Mouse (Mus musculus) thymus, postnatal 25 days (tissue): ENCODE measurements around the gene Yipf1.

Source experiments
- DNase-seq: peaks from one replicate; pipeline ENCODE4 v3.0.0; 2022

Yipf1 gene

DNA sequence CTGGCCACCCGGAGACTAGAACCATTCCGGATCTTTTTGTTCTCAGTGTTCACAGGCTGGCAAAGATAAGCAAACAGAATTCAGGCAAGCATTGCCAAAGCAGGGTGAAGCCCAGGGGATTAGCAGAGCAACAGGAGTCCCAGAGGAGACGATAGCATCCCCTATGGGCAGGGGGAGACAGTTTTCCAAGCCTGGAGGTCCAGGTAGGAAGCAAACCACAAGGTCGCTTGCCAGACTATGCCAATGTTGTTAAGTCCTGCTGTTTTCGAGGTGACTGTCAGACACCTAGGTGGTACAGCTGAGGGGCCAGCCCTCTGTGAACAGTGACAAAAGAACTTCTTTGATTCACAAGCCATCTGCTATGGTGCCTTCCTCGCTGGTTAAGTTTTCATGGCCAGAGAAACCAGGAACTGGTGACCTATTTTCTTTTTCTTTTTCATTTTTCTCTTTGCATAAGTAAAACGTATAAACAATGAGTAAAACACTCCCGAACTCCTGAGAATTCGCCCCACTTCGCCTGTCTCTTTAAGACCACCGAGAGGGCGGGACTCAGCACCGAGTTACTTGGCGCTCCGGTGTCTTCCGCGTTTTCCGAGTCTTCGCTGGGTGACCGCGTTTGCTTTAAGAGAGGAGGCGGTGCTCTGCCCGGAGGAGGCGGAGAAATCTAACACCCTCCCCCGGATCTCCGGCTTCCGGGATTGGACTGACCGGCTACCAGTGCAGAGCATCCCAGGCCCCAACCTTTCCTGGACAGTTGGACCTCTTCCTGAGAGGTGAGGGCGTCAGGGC is at the start of gene Yipf1:
Gene Yipf1 (plus strand): TSS at position 674 of the 789 bp plus-strand sequence.
- DNase-seq: peak; percentile 90

DNA sequence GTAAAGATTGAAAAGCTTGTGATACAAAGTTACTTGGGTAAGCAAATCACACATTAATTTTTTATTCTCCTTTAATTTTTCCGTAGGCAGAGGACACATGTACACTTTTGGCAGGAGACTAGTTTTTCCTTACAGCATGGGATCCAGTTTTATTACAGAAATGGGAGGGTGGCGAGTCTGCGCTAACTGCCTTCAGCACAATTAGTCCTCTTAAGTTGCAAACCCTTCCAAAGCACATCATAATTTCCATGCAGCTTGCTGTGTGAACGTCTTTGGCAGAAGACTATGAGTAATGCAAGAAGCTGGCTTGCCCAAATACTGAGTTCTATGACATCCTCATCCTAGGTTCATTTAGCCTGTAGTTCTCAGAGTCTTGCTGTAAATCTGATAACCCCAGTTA is 40.5 kb upstream of the Yipf1 start:
- DNase-seq: no peak

DNA sequence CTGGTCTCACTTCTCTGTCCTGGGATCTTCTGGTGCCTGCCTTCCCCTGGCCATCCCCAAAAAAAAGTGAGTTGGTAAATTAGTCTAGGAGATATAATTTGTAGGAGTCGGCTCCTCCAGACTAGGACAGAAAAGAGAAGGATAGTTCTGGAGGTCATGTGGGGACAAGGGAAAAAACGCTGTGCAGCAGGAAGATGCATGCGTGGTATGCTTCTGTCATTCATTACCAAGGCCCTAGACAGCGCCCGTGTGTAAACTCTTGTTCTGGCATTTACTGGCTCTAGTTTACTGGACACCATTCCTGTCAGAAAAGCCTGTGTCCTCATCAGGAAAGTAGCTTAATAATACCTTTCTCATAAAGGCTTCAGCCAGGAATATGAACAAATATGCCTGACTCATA is 39.7 kb upstream of the Yipf1 start:
- no peak for DNase-seq

DNA sequence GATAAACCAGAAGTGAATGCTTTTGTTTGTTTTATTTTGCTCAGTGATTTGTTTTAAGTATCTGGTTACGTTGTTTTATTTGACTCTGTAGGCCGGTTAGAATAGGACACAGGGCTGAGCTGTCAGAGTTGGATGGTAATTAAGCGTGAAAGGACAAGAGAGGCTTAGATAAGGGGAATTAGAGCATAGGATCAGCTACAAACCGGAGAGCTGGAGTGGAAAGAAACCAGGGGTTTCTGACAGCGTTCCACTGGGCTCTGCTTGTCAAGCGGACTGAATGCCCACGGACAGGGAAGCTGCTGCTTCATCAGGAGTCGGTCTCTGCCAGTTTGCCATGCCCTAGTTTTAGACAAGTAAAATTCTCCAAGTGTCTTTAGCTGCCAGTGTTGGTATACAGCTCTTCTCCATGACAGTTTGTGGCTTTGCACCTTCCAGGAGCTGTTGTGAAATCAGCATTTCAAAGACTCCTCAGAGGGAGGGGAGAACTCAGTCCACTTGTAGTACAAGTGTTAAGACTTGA is 35.9 kb upstream of the Yipf1 start:
- no peak for DNase-seq

DNA sequence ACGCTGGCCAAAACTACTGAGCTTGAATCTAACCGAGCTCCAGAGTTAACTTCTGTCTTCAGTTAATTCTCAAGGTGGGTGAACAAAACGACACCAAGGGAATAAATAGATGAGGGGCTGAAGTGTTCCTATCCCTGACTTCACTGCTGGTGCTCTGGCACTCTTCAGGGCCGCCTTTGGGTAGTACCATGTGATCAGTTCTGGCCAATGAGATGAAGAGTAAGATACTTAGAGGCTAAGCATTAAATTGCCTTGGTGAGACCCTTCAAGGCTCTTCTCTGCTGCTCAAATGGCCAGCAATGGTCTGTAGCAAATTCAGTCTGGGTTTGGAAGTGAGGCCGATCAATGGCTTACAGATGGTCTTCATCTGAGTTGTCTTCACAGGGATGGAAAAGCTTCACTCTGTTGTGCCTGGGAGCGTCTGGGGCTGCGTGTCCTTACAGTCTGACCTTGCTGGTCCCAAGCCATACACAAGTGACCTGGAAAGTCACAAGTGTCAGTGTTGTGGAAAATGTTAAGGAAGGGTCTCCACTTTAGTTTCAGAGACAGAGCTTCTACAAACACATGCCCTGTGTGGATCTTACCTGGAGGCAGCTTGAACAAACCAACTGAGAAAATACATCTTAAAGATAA is 33.2 kb upstream of the Yipf1 start:
- DNase-seq: no peak

DNA sequence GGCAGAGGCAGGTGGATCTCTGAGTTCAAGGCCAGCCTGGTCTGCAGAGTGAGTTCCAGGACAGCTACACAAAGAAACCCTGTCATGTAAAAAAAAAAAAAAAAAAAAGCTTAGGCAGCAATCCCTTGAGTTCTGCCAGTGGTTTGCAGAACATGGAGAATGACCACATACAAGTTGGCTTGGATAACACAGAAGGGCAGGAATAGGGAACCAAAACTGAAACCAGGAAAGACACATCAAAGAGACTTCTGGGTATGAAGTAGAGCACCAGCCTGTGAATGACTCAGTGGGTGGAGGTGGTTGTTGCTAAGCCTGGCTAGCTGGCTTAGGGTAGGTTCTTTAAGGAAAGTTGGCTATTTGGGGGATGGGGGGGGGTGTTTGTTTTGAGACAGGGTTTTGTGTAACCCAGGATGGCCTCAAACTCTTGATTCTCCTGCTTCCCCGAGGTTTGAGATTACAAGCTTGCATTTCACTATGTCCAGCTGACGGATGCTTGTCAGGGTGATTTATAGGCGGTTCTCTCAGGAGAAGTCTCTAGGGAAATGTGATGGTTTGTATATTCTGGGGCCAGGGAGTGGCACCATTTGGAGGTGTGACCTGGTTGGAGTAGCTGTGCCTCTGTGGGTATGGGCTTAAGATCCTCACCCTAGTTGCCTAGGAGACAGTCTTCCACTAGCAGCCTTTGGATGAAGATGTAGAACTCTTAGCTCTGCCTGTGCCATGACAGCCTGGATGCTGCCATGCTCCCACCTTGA is 28.5 kb upstream of the Yipf1 start:
- DNase-seq: no peak

DNA sequence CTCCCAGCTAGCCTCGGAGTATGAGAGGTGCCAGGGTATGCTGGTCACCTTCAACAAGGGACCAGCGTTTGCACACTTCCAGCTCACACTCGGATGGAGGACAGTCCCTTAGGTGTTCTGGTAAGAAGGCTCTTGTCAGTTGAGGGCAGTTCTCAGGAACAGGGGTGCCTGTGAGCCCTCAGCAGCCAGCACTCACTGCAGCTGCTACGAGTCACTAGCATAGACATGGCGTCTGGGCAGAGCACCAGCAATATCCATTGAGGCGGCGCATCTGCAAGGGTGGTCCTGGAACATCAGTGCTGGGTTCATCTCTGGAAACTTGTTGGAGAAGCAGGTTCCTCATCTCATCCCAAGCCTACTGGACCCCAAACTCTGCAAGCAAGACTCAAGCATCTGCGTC is 27.8 kb upstream of the Yipf1 start:
- DNase-seq: no peak

DNA sequence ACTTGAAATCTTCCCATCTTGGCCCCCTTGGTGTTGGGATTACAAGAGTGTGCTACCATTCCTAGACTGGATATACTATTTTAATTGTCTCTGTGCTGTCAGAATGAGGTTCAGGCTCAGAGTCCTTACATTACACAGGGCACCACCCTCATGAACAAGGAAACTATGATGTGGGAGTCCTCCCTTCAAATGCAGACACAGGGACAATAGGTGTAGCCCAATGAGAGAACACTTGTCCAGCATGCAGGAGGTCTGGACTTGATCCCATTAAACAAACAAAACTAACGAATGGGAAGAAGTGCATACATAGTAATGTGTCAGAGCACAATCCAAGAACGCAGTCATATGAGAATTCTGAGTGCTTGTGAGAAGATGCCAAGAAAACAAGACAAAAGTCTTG is 26.6 kb upstream of the Yipf1 start:
- no peak for DNase-seq

DNA sequence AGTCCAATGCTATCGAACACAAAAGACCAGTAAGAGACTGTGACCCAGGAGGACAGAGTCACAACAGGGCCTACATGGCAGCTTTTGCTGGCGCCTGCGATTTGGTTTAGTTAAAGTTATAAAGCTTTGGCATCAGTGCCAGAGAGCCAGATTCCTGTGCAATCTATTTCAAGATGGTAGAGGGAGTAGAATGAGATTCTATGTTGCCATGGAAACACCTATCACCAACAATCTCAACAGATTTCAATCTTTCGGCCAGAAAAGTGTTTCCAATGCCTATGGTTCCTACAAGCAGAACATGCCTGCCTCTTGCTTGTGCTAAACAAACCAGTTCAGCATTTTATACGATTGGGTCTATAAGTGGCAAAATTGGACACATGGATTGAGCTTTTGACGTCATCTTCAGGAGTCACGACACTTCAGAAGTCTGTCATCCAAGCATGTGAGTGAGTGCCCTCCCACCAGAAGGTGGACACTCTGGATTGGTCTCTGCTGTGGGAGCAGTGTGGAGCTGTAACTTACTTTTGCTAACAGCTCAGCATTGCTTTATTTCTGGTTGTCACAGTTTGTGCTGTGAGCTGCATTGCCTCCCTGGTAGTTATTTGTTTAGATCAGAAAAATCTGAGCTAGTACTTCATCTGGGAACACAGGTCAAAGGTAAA is 22.4 kb upstream of the Yipf1 start:
- no peak for DNase-seq

DNA sequence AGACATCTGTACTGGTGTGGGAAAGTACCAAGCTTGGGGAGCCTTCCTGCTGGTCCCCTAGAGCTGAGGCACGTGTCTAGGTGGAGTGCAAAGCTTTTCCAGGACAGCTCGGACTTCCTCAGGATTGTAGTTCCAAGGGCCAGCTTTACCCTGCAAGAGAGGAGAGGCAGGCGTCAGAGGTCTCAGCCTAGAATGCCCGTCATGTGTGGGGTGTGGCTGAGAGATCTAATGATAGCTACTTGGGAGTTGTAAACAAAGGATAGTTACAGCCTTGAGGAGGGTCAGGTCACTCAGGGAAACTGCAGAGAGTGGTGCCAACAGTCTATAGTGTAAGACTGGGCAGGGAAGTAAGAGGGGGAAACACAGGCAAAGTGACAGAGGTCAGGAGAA is 21.9 kb upstream of the Yipf1 start:
- DNase-seq: no peak

DNA sequence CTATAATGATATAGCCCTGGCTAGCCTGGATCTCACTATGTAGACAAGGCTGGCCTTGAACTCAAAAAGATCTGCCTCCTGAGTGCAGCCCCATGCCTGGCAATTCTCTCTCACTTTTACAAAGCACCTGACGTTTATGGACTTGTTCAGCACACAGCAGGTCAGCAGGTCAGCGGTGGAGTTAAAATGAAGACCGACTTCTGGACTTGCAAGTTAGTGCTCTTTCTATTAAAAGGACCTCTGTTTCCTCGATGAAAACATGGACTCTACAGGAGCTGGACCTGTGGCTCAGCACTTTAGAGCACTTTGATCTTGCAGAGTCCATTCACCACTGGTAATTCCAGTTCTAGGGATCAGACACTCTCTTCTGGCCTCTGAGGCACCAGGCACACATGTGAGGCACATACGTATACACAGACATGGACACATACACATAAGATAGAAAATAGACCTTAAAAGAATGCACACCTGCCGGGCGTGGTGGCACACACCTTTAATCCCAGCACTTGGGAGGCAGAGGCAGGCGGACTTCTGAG is 16.0 kb upstream of the Yipf1 start:
- DNase-seq: no peak

DNA sequence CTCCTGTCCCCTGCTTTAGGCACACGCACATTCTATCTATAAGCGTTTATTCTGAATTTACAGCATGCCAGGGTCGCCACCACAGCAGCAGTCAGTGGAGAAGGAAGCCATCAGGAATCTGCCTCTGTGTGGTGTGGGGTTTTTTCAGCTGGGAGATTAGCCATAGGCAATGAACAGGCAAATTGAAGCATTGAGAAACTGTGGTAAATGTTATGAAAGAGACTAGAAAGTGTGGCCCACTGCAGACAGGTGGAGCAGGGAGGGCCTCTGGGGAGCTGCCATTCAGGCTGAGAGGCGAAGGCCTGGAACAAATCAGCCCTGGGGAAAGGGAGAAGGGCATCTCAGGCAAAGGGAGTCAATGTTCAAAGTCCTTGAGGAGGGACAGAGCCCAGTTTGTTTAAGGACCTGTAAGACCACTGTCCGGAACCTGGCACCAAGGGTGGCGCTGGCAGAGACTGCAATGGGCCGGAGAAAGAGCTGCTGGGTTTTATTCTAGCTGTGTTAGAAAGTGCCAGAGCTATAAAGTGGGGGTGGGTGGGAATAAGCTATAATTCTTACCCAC is 14.3 kb upstream of the Yipf1 start:
- DNase-seq: no peak

DNA sequence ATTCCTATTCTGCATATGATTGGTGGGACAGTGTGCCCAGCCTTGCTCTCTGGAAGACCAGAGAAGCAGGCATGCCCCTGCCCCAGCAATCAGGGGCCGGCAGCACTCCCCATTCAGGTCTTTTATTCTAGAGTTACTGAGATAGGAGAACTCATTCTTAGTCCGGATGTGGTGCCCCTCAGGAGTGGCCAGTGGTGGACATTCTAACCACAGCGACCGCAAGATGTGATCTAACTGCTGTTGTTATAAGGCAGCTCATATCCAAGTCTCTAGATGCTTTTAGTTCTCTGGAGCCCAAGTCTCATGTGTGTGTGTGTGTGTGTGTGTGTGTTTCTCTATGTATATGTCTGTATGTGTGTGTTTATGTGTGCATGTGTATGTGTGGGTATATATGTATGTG is 13.8 kb upstream of the Yipf1 start:
- no peak for DNase-seq

DNA sequence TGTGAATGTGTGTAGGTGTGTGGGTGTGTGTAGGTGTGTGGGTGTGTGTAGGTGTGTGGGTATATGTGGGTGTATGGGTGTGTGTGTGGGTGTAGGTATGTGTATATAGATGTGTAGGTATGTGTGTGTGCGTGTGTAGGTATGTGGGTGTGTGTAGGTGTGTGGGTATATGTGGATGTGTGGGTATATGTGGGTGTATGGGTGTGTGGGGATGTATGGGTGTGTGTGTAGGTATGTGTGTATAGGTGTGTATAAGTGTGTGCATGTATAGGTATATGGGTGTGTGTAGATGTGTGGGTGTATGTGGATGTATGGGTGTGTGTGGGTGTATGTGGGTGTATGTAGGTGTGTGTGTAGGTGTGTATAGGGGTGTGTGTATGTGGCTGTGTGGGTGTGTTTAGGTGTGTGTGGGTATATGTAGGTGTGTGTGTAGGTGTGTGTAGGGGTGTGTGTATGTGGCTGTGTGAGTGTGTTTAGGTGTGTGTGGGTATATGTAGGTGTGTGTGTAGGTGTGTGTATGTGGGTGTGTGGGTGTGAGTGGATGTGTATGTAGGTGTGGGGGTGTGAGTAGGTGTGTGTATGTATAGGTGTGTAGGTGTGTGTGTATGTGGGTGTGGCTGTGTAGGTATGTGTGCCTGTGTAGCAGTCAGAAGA is 13.1 kb upstream of the Yipf1 start:
- DNase-seq: no peak

DNA sequence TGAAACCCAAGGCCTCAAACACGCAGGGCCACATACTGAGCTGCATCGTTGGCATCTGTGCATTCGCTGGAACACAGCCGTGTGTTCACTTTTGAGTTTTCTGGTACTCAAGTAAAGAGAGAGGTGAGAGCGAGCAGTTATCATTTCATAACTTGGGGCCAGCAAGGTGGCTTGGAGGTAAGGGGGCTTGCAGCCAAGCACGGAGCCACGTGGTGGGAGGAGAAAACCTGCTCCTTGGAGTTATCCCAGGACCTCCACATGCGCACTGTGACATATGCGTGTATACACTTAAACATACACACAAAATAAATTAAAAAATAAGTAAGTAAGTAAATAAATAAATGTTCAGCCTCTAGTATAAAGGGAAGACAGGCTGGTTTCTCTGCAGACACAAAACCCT is 11.9 kb upstream of the Yipf1 start:
- DNase-seq: no peak

DNA sequence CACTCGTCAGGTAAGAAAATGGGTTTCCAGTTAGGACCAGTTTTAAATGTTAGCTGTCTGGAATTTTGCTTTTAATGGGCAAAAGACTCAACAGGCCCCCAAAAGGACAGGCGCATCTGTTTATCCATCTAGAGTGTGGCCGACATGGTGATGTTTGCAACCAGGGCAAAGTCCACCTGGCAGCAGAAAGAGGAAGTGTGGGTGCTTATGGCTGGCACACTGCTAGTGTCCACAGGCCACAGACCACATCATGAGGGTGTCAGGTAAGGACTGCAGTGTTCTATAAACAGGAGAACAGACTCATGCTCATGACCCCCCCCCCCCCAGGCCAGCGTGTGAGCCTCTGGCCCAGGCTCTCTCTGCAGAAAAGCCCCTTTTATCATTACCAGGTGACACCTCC is 11.3 kb upstream of the Yipf1 start:
- DNase-seq: no peak

DNA sequence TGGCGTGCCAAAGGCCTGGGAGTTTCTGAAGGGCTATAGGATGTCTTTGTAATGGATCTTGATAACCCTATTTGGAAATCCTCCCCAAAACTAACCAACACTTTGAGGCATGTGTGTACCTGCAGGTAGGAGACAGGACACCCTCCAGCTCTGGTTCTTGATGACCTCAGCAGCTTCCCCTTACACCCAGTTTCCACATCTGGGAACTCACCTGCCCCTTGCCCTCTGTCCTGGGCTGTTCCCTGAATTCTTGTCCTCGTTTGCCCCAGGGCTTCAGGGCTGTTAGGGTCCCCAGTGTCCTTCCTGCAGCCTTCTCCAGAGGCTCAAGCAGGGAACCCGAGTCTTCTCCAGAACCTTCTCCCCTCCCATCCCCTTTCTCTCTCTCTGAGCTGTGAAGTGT is 10.6 kb upstream of the Yipf1 start:
- DNase-seq: no peak

DNA sequence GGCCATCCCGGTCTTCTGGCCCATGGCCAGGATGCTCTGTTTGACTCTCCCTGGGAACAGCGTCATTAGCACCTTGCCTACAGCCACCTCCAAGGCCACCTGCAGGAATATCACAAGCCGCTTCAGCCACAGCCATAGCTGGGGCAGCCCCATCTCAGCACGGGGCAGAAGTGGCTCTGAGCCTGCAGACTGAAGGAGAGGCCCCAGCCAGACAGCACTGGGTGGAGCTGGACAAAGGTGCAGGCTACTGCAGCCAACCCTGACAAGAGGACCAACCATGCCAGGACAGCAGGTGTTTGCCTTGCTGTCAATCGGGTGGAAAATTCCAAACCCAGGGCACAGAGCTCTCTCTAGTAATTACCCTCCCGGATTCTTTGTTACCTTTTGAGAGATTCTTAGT is 7.2 kb upstream of the Yipf1 start, which contains the start of gene Dio1:
Gene Dio1 (minus strand): TSS at position 204 of the 400 bp plus-strand sequence.
- DNase-seq: no peak

DNA sequence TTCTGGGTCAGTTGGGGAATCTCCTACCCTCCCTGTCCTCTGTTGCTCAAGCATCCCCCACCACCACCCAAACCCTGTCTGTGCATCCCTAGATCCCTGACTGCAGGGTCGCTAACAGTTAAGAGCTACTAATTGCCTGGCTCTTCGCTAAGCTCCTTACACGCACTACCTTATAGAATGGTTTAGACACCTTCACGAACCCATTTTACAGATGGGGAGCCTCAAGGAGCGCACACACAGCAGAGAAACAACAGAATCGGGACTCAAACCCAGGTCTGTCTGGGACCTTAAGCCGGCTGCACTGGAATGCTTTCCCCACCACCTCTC is 279 bp downstream of the Yipf1 start:
- peak; percentile 11 for DNase-seq

DNA sequence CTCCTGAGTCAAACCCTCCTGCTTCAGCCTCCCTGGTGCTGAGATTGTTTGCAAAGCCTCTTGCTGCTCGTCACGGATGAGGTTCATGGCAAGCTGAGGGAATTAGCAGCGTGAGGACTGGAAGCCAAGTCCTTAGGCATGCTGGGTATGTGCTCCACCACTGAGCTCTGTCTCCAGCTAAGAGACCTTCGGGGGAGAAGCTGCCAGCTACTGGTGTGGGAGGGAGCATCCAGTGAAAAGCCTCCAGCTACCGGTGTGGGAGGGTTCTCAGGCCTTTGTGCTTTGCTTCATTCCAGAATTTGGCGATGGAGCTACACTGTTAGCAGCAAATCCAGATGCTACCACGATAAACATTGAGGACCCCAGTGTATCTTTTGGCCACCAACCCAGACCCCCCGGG is 4.5 kb downstream of the Yipf1 start:
- no peak for DNase-seq

DNA sequence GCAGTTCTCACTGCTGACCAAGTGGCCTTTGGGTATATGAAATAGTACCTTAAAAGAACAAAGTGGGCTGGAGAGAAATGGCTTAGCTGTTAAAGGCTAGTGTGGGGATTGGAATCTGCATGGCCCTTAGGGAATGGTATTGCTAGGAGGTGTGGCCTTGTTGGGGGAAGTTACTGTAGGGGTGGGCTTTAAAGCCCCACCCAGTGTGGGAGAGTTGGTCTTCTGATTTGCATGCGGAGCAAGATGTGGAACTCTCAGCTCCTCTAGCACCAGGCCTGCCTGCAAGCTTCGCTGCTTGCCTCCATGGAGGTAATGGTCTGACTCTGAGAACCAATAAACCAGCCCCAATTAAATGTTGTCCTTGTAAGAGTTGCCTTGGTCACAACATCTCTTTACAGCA is 6.9 kb downstream of the Yipf1 start:
- no peak for DNase-seq

DNA sequence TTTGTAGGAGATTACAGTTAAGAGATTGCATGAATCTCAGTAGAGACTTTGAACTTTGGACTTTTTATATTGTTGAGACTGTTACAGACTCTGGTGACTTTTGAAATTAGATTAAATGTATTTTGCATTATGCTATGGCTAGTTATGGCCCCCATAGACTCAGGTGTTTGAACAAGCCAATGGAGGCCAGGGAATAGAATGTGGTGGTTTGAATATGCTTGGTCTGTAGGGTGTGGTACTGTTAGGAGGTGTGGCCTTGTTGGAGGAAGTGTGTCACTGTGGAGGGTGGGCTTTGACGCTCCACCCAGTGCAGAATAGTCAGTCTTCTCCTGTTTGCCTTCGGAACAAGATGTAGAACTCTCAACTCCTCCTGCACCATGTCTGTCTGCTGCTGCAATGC is 8.9 kb downstream of the Yipf1 start:
- DNase-seq: no peak
